Mouse (Mus musculus) testis, adult 2 months (tissue): ENCODE data around the gene Nudt14. TPM values are rescaled to one million over a fixed set of nuclear protein-coding genes. Genes with fewer than 3 reads are reported as not detected.
A peak's percentile ranks its signal among the peaks of the same experiment; 100 is the strongest.

Source experiments
- H3K27ac ChIP-seq: fragments of 200-500 bp; 2 replicates; pipeline ENCODE4 v1.5.1; 2012; ENCODE audit warnings: low read depth, low read length; ENCODE audit not compliant: control insufficient read depth, insufficient read depth
- H3K27me3 ChIP-seq: fragments of 200-500 bp; 2 replicates; pipeline ENCODE4 v1.6.1; 2012; ENCODE audit warnings: mild to moderate bottlenecking, low read length, moderate library complexity; ENCODE audit not compliant: control insufficient read depth, insufficient read depth
- H3K36me3 ChIP-seq: fragments of 200-500 bp; 2 replicates; pipeline ENCODE4 v1.6.1; 2012; ENCODE audit warnings: mild to moderate bottlenecking, low read length; ENCODE audit not compliant: control insufficient read depth, insufficient read depth
- H3K4me1 ChIP-seq: fragments of 200-500 bp; 2 replicates; pipeline ENCODE4 v1.6.1; 2012; ENCODE audit warnings: low read length; ENCODE audit not compliant: control insufficient read depth, insufficient read depth
- H3K4me3 ChIP-seq: fragments of 200-500 bp; 2 replicates; pipeline ENCODE4 v1.5.1; 2012; ENCODE audit warnings: low read depth, mild to moderate bottlenecking, low read length, moderate library complexity, mixed read lengths; ENCODE audit not compliant: control insufficient read depth
- CTCF ChIP-seq: fragments of 200-500 bp; IDR thresholded peaks from 2 replicates; pipeline ENCODE4 v1.5.1; 2012; ENCODE audit warnings: low read depth, mild to moderate bottlenecking, inconsistent platforms, low read length, moderate library complexity; ENCODE audit not compliant: control insufficient read depth, insufficient read depth, insufficient replicate concordance
- POLR2A ChIP-seq: fragments of 200-500 bp; IDR thresholded peaks from 2 replicates; pipeline ENCODE4 v1.6.1; 2012; ENCODE audit warnings: low read depth, mild to moderate bottlenecking, inconsistent platforms, low read length, moderate library complexity; ENCODE audit not compliant: control insufficient read depth
- polyA plus RNA-seq: library from polyadenylated mRNA; depleted of rRNA; stranded (reverse); fragments of >200 nt; gene quantifications from 2 replicates; pipeline ENCODE4 v1.2.3, GENCODE M21; 2012

Gene Nudt14
- polyA plus RNA-seq, 1 experiment: 14.8 TPM

DNA sequence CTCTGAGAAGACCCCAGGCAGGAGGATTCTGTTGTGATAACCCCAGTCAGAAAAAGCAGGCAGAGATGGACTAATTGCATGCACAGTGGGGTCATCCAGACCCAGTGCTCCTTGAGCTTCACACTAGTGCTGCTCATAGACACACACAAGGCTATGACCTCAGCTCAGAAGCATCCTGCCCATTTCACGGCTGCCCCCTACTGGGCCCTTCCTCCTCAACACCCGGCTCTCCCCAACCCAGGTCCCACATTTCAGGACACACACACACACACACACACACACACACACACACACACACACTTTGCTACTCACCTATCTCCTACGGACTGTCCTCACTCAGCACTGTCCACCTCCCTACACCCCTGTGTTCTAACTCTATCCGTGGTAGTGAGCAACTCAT is 16.4 kb upstream of the Nudt14 start:
- no peak for TF ChIP-seq POLR2A
- peak; percentile 33; the same call in 1 of the 2 replicates for TF ChIP-seq CTCF
- H3K27ac ChIP-seq: no peak overlapping the region
- no peak overlapping the region for H3K4me3 ChIP-seq
- H3K36me3 ChIP-seq: peaks cover 3% of the 10 kb centered on the region
- no peaks in the 10 kb centered on the region for H3K4me1 ChIP-seq
- no peaks in the 10 kb centered on the region for H3K27me3 ChIP-seq

DNA sequence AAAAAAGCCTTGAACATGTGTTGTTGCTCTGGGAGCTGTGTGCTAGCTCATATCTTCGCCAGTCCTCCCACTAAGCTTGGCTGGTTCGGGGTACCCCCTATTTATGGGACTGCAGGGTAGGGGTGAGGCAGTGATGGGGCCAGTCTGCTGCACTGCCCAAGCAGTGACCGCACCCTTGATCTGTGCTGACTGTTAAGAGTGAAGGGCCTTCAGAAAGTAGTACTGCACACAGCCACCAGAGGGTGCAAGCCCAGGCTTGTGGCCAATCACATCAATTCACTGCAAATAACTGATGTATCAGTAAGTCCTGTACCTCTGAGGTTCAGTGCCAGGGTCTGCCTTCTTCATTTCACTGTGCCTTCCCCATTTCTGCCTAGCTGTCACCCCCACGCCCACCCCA is 13.9 kb upstream of the Nudt14 start:
- H3K27ac ChIP-seq: no peak overlapping the region
- peaks cover 10% of the 10 kb centered on the region for H3K4me1 ChIP-seq
- H3K36me3 ChIP-seq: peaks cover 3% of the 10 kb centered on the region; the same call in 1 of the 2 replicates
- TF ChIP-seq POLR2A (no peak), CTCF (peak; percentile 68; the same call in 1 of the 2 replicates)
- no peaks in the 10 kb centered on the region for H3K27me3 ChIP-seq
- no peak overlapping the region for H3K4me3 ChIP-seq

DNA sequence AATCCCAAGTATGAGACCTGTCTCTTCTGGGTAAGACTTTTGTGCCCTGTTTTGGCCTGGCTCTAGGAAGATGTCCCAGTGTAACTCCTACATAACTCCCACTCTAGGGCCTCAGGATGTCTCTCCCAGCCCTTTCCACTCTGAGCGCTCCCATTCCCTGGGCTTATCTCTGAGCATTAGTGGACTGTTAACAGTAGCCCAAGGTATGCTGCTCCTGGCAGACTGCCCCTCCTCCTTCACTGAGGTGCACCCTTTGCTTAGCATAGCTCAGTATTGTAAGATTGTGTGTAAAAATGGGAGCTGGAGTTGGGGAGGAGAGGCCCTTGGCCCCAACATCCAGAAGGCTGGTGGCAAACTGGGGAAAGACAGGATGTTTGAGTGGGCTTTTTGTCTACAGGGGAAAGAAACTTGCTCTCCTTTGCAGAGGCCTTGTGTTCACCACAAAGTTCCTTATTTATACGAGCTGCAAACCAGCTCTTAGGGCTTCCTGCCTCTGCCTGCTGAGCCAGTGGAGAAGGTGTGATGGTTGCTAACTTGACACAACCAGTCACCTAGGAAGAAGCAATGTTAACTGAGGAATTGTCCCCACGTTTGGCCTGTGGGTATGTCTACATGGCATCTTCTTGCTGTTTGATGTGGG is 11.1 kb upstream of the Nudt14 start:
- no peak overlapping the region for H3K27ac ChIP-seq

GRCm38 (mm10) chr12:112952433-112952832 is 10.5 kb upstream of the Nudt14 start:
- Histone ChIP-seq H3K4me1 (peaks cover 23% of the 10 kb centered on the region), H3K27ac (no peak overlapping the region), H3K27me3 (no peaks in the 10 kb centered on the region), H3K36me3 (no peaks in the 10 kb centered on the region), H3K4me3 (no peak overlapping the region)
- no peak; the same call in 1 of the 2 replicates for TF ChIP-seq POLR2A
- TF ChIP-seq CTCF: no peak

More for the DNA sequence above, 11.1 kb upstream of the Nudt14 start:
- no peaks in the 10 kb centered on the region for H3K36me3 ChIP-seq
- TF ChIP-seq CTCF (0 out of 2 replicates have a peak, but pooled peaks have one; percentile 0), POLR2A (no peak)
- H3K27me3 ChIP-seq: no peaks in the 10 kb centered on the region
- H3K4me3 ChIP-seq: no peak overlapping the region
- H3K4me1 ChIP-seq: peaks cover 23% of the 10 kb centered on the region

- Histone ChIP-seq H3K4me1 (peaks cover 23% of the 10 kb centered on the region), H3K4me3 (peak overlapping the region; percentile 54), H3K27ac (no peak overlapping the region), H3K36me3 (no peaks in the 10 kb centered on the region), H3K27me3 (no peaks in the 10 kb centered on the region)
- TF ChIP-seq POLR2A (no peak), CTCF (no peak)
These were observed 9.4 kb upstream of the Nudt14 start for GRCm38 (mm10) chr12:112951150-112951842.

DNA sequence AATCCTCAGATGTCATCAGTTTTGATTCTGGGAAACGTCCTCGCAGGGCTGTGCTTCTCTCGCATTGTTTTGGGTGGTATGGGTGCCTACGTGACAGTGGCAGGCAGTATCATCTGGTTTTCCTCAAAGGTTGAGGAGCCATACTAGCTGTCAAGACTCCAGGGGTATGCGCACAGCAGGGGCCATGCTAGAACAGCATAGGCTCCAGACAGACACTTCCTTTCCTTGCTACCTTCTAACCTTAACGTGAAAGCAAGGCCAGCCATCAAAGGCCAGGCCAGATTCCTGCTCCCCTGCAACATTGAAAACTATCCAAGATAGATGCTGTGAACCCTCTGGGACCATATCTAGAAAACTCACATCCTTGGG is 8.8 kb upstream of the Nudt14 start:
- H3K27ac ChIP-seq: no peak overlapping the region
- no peaks in the 10 kb centered on the region for H3K36me3 ChIP-seq
- TF ChIP-seq CTCF (no peak), POLR2A (no peak)
- H3K4me3 ChIP-seq: peak overlapping the region; percentile 54
- no peaks in the 10 kb centered on the region for H3K27me3 ChIP-seq
- H3K4me1 ChIP-seq: peaks cover 23% of the 10 kb centered on the region

DNA sequence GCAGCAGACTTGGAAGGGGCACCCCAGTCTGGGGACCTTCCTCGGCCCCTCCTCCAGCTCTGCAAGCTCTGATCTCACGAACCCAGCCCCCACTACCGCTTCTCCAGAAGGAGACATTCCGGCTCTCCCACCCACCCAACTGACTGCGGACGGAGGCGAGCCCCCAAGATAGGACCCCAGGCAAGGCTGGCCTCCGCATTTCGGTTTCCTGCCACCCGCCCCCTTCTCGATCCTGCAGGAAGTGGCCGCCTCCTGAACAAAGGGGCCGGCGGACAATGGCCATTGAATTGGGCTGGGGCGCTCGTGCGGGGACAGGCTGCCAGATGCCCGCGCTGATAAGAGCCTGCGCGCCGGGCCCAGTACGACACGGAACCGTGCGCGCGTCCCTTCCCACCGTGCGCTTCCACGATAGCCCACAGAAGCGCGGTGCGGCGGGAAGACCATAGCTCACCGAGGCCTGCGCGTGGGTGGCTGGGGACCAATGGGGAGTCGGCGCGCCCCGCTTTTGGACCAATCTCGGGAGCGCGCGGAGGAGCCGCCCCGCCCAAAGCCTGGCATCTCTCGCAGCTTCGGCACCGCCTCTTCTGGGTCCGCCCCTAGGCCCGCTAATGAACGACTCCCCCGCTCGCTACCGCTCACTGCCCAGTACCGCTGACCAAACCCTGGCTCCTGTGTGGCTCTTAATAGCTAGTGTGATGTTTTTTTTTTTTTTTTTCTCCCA is 8.3 kb upstream of the Nudt14 start:
- TF ChIP-seq POLR2A (no peak), CTCF (no peak)
- Histone ChIP-seq H3K4me3 (peak overlapping the region; percentile 54), H3K36me3 (no peaks in the 10 kb centered on the region), H3K27me3 (no peaks in the 10 kb centered on the region), H3K4me1 (peaks cover 23% of the 10 kb centered on the region), H3K27ac (no peak overlapping the region)
